Comparison of ENCODE assay signal across 8 mouse cellular contexts in genomic region chr9:107377961-107378512, GRCm38 (mm10). TPM values are rescaled to one million over a fixed set of nuclear protein-coding genes. Genes with fewer than 3 reads are reported as not detected.
DNase-seq lines count a peak whose midpoint lies in the region; ATAC-seq lines count a peak whose summit lies in the region.

No protein-coding gene starts in this region.

- H3K27me3 ChIP-seq in heart, embryonic 12.5 days (replicated peaks) = peaks cover 88% of the 10 kb centered on the region
- H3K27me3 ChIP-seq in forebrain, embryonic 13.5 days = peaks cover 89% of the 10 kb centered on the region
- peaks cover 98% of the 10 kb centered on the region for H3K27me3 ChIP-seq in limb, embryonic 12.5 days

- peak overlapping the region; percentile 78 for H3K4me2 ChIP-seq in heart, embryonic 12.5 days
- peak overlapping the region; percentile 76 for H3K4me2 ChIP-seq in forebrain, embryonic 13.5 days
- peak overlapping the region; percentile 75 for H3K4me2 ChIP-seq in limb, embryonic 12.5 days

- WGBS in heart, embryonic 12.5 days = under 1% methylated on average over 35 of the region's 35 CpGs
- under 1% methylated on average over 35 of the region's 35 CpGs for WGBS in forebrain, embryonic 13.5 days
- WGBS in limb, embryonic 12.5 days = under 1% methylated on average over 35 of the region's 35 CpGs

- H3K9me3 ChIP-seq in heart, embryonic 12.5 days (replicated peaks) = no peaks in the 10 kb centered on the region
- H3K9me3 ChIP-seq in forebrain, embryonic 13.5 days (replicated peaks) = no peaks in the 10 kb centered on the region
- H3K9me3 ChIP-seq in limb, embryonic 12.5 days = no peaks in the 10 kb centered on the region

- peaks cover 14% of the 10 kb centered on the region for H3K4me1 ChIP-seq in heart, embryonic 12.5 days (replicated peaks)
- H3K4me1 ChIP-seq in forebrain, embryonic 13.5 days = peaks cover 31% of the 10 kb centered on the region
- peaks cover 8% of the 10 kb centered on the region for H3K4me1 ChIP-seq in limb, embryonic 12.5 days (replicated peaks)

- H3K36me3 ChIP-seq in heart, embryonic 12.5 days = no peaks in the 10 kb centered on the region
- H3K36me3 ChIP-seq in forebrain, embryonic 13.5 days (ENCODE audit: poor library complexity, severe bottlenecking) = no peaks in the 10 kb centered on the region
- H3K36me3 ChIP-seq in limb, embryonic 12.5 days = no peaks in the 10 kb centered on the region

- DNase-seq in heart, postnatal 25 days (ENCODE audit: low spot score) = no peak
- DNase-seq in retina, postnatal 1 day = peak; percentile 68
- DNase-seq in urinary bladder, postnatal 4 days (ENCODE audit: low spot score in 2 of 2) = no peak
- no peak for DNase-seq in lung, postnatal 25 days (ENCODE audit: low spot score)

- peak overlapping the region; percentile 53 for H3K4me3 ChIP-seq in heart, embryonic 12.5 days
- peak overlapping the region; percentile 43 for H3K4me3 ChIP-seq in forebrain, embryonic 13.5 days
- H3K4me3 ChIP-seq in limb, embryonic 12.5 days (replicated peaks) = peak overlapping the region; percentile 45

- H3K27ac ChIP-seq in heart, embryonic 12.5 days (ENCODE audit: poor library complexity, severe bottlenecking) = no peak overlapping the region
- peak overlapping the region; percentile 42; the same call in 1 of the 2 replicates for H3K27ac ChIP-seq in forebrain, embryonic 13.5 days
- H3K27ac ChIP-seq in limb, embryonic 12.5 days = no peak overlapping the region

- peak overlapping the region; percentile 65; the same call in 1 of the 2 replicates for H3K9ac ChIP-seq in heart, embryonic 12.5 days
- H3K9ac ChIP-seq in forebrain, embryonic 13.5 days = peak overlapping the region; percentile 60
- H3K9ac ChIP-seq in limb, embryonic 12.5 days (replicated peaks) = peak overlapping the region; percentile 45; the same call in 1 of the 2 replicates

- intact Hi-C loops in heart, postnatal 25 days (cut with DNase I) = no loop called here

- no peak for ATAC-seq in heart, embryonic 12.5 days (ENCODE audit: insufficient number of reproducible peaks, low FRiP score)
- ATAC-seq in cerebellum, adult (ENCODE audit: insufficient number of reproducible peaks, low FRiP score, low TSS enrichment) = 0 out of 2 replicates have a peak, but pooled peaks have one; percentile 36
- peak; percentile 68 for ATAC-seq in forebrain, embryonic 13.5 days
- no peak for ATAC-seq in limb, embryonic 12.5 days (ENCODE audit: insufficient number of reproducible peaks, insufficient read depth, low FRiP score, low TSS enrichment, low read depth)

RNA-seq across cellular contexts. Expression of gene Cacna2d2, which starts 21.4 kb away (rescaled TPM):
- polyA plus RNA-seq in heart, embryonic 12.5 days (2016; fragmentation: Nextera tagmentation; extraction: Ambion mirVana) = 5.9 and 6.2 TPM in 2 replicates
- total RNA-seq in heart, postnatal 25 days (2021) = 10 to 100 TPM; 12.3 to 13.4 TPM
- polyA plus RNA-seq in forebrain, embryonic 13.5 days (2015; fragmentation: Nextera tagmentation; extraction: Ambion mirVana) = 3.3 and 4.5 TPM in 2 replicates
- polyA plus RNA-seq in limb, embryonic 12.5 days (2016; fragmentation: Nextera tagmentation; extraction: Ambion mirVana) = 0.37 and 0.49 TPM in 2 replicates

RNA-seq across cellular contexts. Expression of gene 6430571L13Rik, which starts 37.6 kb away (rescaled TPM):
- 0.55 and 1.1 TPM in 2 replicates for polyA plus RNA-seq in heart, embryonic 12.5 days (2016; fragmentation: Nextera tagmentation; extraction: Ambion mirVana)
- total RNA-seq in heart, postnatal 25 days (2021) = 1 to 10 TPM; 4.8 to 5.9 TPM
- polyA plus RNA-seq in forebrain, embryonic 13.5 days (2015; fragmentation: Nextera tagmentation; extraction: Ambion mirVana) = 3.1 and 3.2 TPM in 2 replicates
- polyA plus RNA-seq in limb, embryonic 12.5 days (2016; fragmentation: Nextera tagmentation; extraction: Ambion mirVana) = 0.81 and 1.4 TPM in 2 replicates

RNA-seq across cellular contexts. Expression of gene Hemk1, which starts 39.9 kb away (rescaled TPM):
- 11.4 and 13.4 TPM in 2 replicates for polyA plus RNA-seq in heart, embryonic 12.5 days (2016; fragmentation: Nextera tagmentation; extraction: Ambion mirVana)
- 10 to 100 TPM; 23.0 to 26.9 TPM for total RNA-seq in heart, postnatal 25 days (2021)
- 13.3 and 13.9 TPM in 2 replicates for polyA plus RNA-seq in forebrain, embryonic 13.5 days (2015; fragmentation: Nextera tagmentation; extraction: Ambion mirVana)
- 10.6 and 11.6 TPM in 2 replicates for polyA plus RNA-seq in limb, embryonic 12.5 days (2016; fragmentation: Nextera tagmentation; extraction: Ambion mirVana)

Comparison
In these comparisons a context has a peak if more than half of its experiments do, and no peak if none do; other contexts are left out.
1. ATAC-seq: peak in cerebellum, adult (single experiment) and forebrain, embryonic 13.5 days (single experiment); none in heart, embryonic 12.5 days (single experiment) and limb, embryonic 12.5 days (single experiment).
2. Peak in every context shown above with its lines, with median percentiles within 50 percentile points of each other: H3K4me2 ChIP-seq, H3K4me3 ChIP-seq and H3K9ac ChIP-seq.